Comparison of ENCODE assay signal across 8 mouse cellular contexts in the genomic region with DNA sequence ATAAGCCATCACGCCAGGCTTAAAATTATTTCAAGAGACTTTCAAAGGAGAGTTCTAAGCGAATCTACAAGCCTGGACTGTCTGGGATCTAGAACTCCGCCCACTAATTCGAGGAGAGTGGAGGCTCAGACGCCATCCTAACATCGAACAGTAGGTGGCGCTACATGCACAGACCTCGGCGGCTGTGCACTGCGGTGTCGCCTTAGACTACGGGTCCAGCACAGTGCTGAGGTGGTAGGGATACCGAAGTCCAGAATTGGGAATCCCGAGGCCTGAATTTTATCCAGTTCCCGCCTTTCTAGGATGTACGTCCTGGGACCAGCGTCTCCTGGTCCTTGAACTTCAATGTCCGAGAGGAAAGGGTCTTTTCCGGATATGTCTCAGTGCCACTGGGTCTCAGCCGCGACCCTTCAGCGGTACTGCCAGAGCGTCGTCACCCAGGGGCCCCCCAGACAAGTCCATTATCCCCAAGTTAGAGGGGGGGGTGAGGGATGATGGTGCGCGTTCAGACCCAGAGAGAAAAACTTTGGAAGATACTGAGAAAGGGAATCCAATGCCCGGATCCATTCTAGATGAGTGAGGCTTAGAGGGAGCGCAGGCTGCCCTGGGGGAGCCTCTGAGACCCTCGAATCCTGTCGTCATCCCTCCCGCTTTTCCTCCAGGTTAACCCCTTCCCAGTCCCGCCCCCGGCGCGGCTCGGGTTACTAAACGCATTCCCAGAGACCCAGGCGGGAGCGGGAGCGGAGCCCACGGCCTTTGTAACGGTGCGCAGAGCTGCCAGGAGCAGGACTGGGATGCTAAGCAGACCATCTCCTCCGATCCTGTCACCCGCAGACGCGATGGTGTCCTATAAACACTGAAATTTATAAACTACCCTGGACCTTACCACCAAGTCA. TPM values are rescaled to one million over a fixed set of nuclear protein-coding genes. Genes with fewer than 3 reads are reported as not detected.
DNase-seq lines count a peak whose midpoint lies in the region; ATAC-seq lines count a peak whose summit lies in the region.

No protein-coding gene starts in this region.

- H3K9me3 ChIP-seq in hindbrain, embryonic 14.5 days (ENCODE audit: control insufficient read depth, low read length), result no peaks in the 10 kb centered on the region

- peaks cover 68% of the 10 kb centered on the region for H3K27me3 ChIP-seq in hindbrain, embryonic 14.5 days (ENCODE audit: control insufficient read depth, insufficient read depth, low read length)

- peak overlapping the region; percentile 51 for H3K4me2 ChIP-seq in hindbrain, embryonic 14.5 days (replicated peaks)

- DNase-seq in Muller cell, postnatal 12 days (ENCODE audit: inconsistent ontology term), result peak; percentile 77
- peak; percentile 96 to 97 for DNase-seq in cerebellum, postnatal 10 days
- peak; percentile 87 to 88 for DNase-seq in frontal cortex, postnatal 25 days (ENCODE audit: low spot score in 2 of 2)
- peak; percentile 94 for DNase-seq in hindbrain, embryonic 14.5 days (ENCODE audit: low spot score)
- DNase-seq in layer of hippocampus, postnatal 25 days (ENCODE audit: extremely low spot score in 1 of 2, low spot score in 1 of 2), result peak; percentile 88 to 97
- DNase-seq in lung, postnatal 25 days (ENCODE audit: low spot score), result peak; percentile 92
- peak; percentile 97 for DNase-seq in retina, embryonic 14.5 days (ENCODE audit: low spot score)
- DNase-seq in thymus, postnatal 36 days, result peak; percentile 76 to 81

- peaks cover under 1% of the 10 kb centered on the region; the same call in 1 of the 2 replicates for H3K36me3 ChIP-seq in hindbrain, embryonic 14.5 days (replicated peaks; ENCODE audit: control insufficient read depth, insufficient read depth)

- peak overlapping the region; percentile 23 for H3K4me3 ChIP-seq in hindbrain, embryonic 14.5 days (replicated peaks; ENCODE audit: low read length)

- H3K4me1 ChIP-seq in hindbrain, embryonic 14.5 days (replicated peaks; ENCODE audit: control insufficient read depth, insufficient read depth, low read length), result peaks cover 24% of the 10 kb centered on the region

- H3K9ac ChIP-seq in hindbrain, embryonic 14.5 days, result peak overlapping the region; percentile 24; the same call in 1 of the 2 replicates

- under 1% methylated on average over 47 of the region's 47 CpGs for WGBS in hindbrain, embryonic 14.5 days

- H3K27ac ChIP-seq in hindbrain, embryonic 14.5 days, result no peak overlapping the region

- ATAC-seq in hindbrain, embryonic 14.5 days (ENCODE audit: low FRiP score), result peak; percentile 77

RNA-seq across cellular contexts. Expression of gene Ltbp4, which starts 1.3 kb away (rescaled TPM):
- 10.4 TPM in 2 replicates for polyA plus RNA-seq in hindbrain, embryonic 14.5 days (2014; fragmentation: Nextera tagmentation; extraction: Ambion mirVana)
- 10 to 100 TPM; 47.2 to 61.7 TPM for total RNA-seq in layer of hippocampus, postnatal 25 days (2021)

RNA-seq across cellular contexts. Expression of gene Shkbp1, which starts 19.6 kb away (rescaled TPM):
- 30.6 and 34.6 TPM in 2 replicates for polyA plus RNA-seq in hindbrain, embryonic 14.5 days (2014; fragmentation: Nextera tagmentation; extraction: Ambion mirVana)
- 10 to 100 TPM; 19.7 to 30.4 TPM for total RNA-seq in layer of hippocampus, postnatal 25 days (2021)

RNA-seq across cellular contexts. Expression of gene Gm20479, which starts 21.0 kb away (rescaled TPM):
- polyA plus RNA-seq in hindbrain, embryonic 14.5 days (2014; fragmentation: Nextera tagmentation; extraction: Ambion mirVana), result not detected in 2 replicates
- total RNA-seq in layer of hippocampus, postnatal 25 days (2021), result not detected
